Mouse (Mus musculus) Muller cell, postnatal 12 days (primary cell): Measurements from ENCODE around the gene G430095P16Rik.

ENCODE experiments used
- DNase-seq: peaks from one replicate; pipeline ENCODE4 v3.0.0-alpha.2; 2015; ENCODE audit errors: inconsistent ontology term

Gene G430095P16Rik

GRCm38 (mm10) chr8:84770100-84770953 is 47.5 kb downstream of the G430095P16Rik start:
- peak; percentile 65 for DNase-seq

- peak; percentile 36 for DNase-seq
Observed at GRCm38 (mm10) chr8:84771000-84771687, 48.3 kb downstream of the G430095P16Rik start.

GRCm38 (mm10) chr8:84771941-84772378 is 49.2 kb downstream of the G430095P16Rik start:
- DNase-seq, result peak; percentile 57

- DNase-seq, result peak; percentile 52
Observed at GRCm38 (mm10) chr8:84772628-84773027, 49.8 kb downstream of the G430095P16Rik start.

GRCm38 (mm10) chr8:84773304-84773703 is 50.5 kb downstream of the G430095P16Rik start:
- DNase-seq, result peak; percentile 76

GRCm38 (mm10) chr8:84773833-84774232 is 51.0 kb downstream of the G430095P16Rik start:
- DNase-seq, result peak; percentile 97

- peak; percentile 98 for DNase-seq
Observed at GRCm38 (mm10) chr8:84774473-84774911, 51.7 kb downstream of the G430095P16Rik start.

GRCm38 (mm10) chr8:84775105-84775591 is 52.3 kb downstream of the G430095P16Rik start:
- peak; percentile 66 for DNase-seq

- DNase-seq, result no peak
Observed at GRCm38 (mm10) chr8:84775621-84776113, 52.9 kb downstream of the G430095P16Rik start.
